Mouse (Mus musculus) heart, postnatal 0 days (tissue): ENCODE results near the gene Kdm5b. TPM values are rescaled to one million over a fixed set of nuclear protein-coding genes. Genes with fewer than 3 reads are reported as not detected.

Source experiments
- ATAC-seq: fragments of 200-750 bp; cut with Nextera tagmentation; 2 replicates; pipeline ENCODE4 v1.8.0; 2017; ENCODE audit warnings: low read depth, moderate number of reproducible peaks, moderate library complexity; ENCODE audit not compliant: insufficient read depth
- DNase-seq: peaks from one replicate; pipeline ENCODE4 v3.0.0-alpha.2; 2016; ENCODE audit warnings: low spot score
- H3K27ac ChIP-seq: fragments of 300-500 bp; sonication (generic); 2 replicates; pipeline ENCODE4 v1.5.1; 2014; ENCODE audit warnings: low read depth, mild to moderate bottlenecking
- H3K27me3 ChIP-seq: fragments of 300-500 bp; sonication (generic); 2 replicates; pipeline ENCODE4 v1.6.1; 2014; ENCODE audit warnings: low read length, mixed read lengths; ENCODE audit not compliant: control insufficient read depth, insufficient read depth
- H3K36me3 ChIP-seq: fragments of 300-500 bp; sonication (generic); replicated peaks from 2 replicates; pipeline ENCODE4 v1.6.1; 2014; ENCODE audit warnings: low read length, mixed read lengths; ENCODE audit not compliant: control insufficient read depth, insufficient read depth
- H3K4me1 ChIP-seq: fragments of 300-500 bp; sonication (generic); 2 replicates; pipeline ENCODE4 v1.6.1; 2014; ENCODE audit warnings: antibody characterized with exemption; ENCODE audit not compliant: control insufficient read depth, insufficient read depth
- H3K4me2 ChIP-seq: fragments of 300-500 bp; sonication (generic); 2 replicates; pipeline ENCODE4 v1.6.1; 2014; ENCODE audit warnings: low read depth, mild to moderate bottlenecking, low read length, moderate library complexity
- H3K4me3 ChIP-seq: fragments of 300-500 bp; sonication (generic); 2 replicates; pipeline ENCODE4 v1.5.1; 2014; ENCODE audit warnings: low read depth, low read length
- H3K9ac ChIP-seq: fragments of 300-500 bp; sonication (generic); replicated peaks from 2 replicates; pipeline ENCODE4 v1.6.1; 2014; ENCODE audit warnings: low read depth, low read length, mixed read lengths
- H3K9me3 ChIP-seq: fragments of 300-500 bp; sonication (generic); replicated peaks from 2 replicates; pipeline ENCODE4 v1.6.1; 2016; ENCODE audit warnings: low read length; ENCODE audit not compliant: control insufficient read depth
- CTCF ChIP-seq: IDR thresholded peaks from 2 replicates; pipeline ENCODE4 v1.5.1; 2016; ENCODE audit warnings: antibody characterized with exemption, control low read depth, low read depth
- EP300 ChIP-seq: IDR thresholded peaks from 2 replicates; pipeline ENCODE4 v1.6.1; 2016; ENCODE audit warnings: antibody characterized with exemption, low read depth
- WGBS: fragments of 180-500 bp; shearing (Covaris S2); extraction: QIAGEN DNeasy Blood & Tissue Kit; methylation state at CpG from one replicate; pipeline ENCODE4 v1.1.7; 2014; 5-methylcytosine and 5-hydroxymethylcytosine counted together
- polyA plus RNA-seq: library from polyadenylated mRNA; unstranded; fragments of >200 nt; fragmentation: Nextera tagmentation; extraction: Ambion mirVana; gene quantifications from 2 replicates; pipeline ENCODE4 v1.2.1, GENCODE M21; 2015
- total RNA-seq: library from RNA; depleted of rRNA; stranded (reverse); fragments of >200 nt; gene quantifications from 2 replicates; pipeline ENCODE4 v1.2.3, GENCODE M21; 2014; ENCODE audit warnings: low replicate concordance

Gene Kdm5b
- total and polyA plus RNA-seq, 2 experiments from 2014 or later: 19.0 to 30.1 TPM

DNA sequence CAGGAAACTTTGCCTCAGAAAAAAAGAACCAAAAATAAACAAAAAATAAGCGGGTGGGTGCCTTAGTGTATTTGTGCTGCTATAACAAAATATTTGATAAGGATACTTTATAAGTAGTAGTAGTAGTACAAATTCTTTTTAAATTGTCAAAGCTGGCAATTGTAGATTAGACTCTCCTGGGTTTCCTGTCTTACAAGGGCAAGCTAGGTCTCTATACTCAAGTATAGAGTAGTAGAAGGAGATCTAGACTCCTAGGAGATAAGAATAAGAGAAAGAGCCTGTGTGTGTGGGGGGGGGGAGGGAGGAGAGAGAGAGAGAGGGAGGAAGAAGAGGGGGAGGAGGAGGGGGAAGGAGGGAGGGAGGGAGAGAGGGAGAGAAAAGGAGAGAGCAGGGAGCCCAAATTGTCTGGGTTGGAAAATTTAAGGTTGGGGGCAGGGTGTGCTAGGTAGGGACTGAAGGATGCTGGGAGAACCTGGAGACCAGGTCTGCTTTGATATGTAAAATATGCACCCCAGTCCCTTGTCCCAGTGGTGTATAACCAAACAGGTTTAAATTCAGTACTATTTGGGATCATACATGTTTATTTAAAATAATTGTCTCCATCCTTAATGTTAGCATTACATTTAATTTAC lies 13.4 kb downstream of the Kdm5b start:
- ATAC-seq: no peak
- DNase-seq: no peak
- WGBS: 66% methylated on average over 1 of the region's 1 CpGs

DNA sequence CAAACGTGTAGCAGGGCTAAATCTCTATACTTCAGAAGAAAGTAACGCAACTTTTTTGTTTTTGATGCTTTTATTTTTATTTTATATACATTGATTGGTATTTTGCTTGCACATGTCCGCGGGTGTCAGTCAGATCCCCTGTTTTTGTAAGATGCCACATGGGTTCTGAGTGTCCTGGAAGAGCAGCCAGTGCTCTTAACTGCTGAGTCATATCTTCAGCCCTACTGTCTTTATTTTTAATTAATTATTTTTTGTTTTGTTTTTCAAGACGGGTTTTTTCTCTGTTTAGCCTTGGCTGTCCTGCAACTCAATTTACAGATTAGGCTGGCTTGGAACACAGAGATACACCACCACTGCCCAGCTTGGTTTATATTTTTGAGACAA lies 14.0 kb downstream of the Kdm5b start:
- no peak overlapping the region for H3K4me3 ChIP-seq
- 74% methylated on average over 5 of the region's 5 CpGs for WGBS
- H3K9ac ChIP-seq: no peak overlapping the region
- H3K36me3 ChIP-seq: no peaks in the 10 kb centered on the region
- TF ChIP-seq EP300 (no peak), CTCF (no peak)
- peaks cover 9% of the 10 kb centered on the region; the same call in 1 of the 2 replicates for H3K4me1 ChIP-seq
- DNase-seq: no peak
- H3K27ac ChIP-seq: no peak overlapping the region
- H3K27me3 ChIP-seq: no peaks in the 10 kb centered on the region
- H3K4me2 ChIP-seq: no peak overlapping the region
- ATAC-seq: no peak
- no peaks in the 10 kb centered on the region for H3K9me3 ChIP-seq

More for the DNA sequence above, 13.4 kb downstream of the Kdm5b start:
- Histone ChIP-seq H3K4me1 (peaks cover 9% of the 10 kb centered on the region; the same call in 1 of the 2 replicates), H3K36me3 (no peaks in the 10 kb centered on the region), H3K27me3 (no peaks in the 10 kb centered on the region), H3K4me2 (no peak overlapping the region), H3K27ac (no peak overlapping the region), H3K9me3 (no peaks in the 10 kb centered on the region), H3K4me3 (no peak overlapping the region), H3K9ac (no peak overlapping the region)
- TF ChIP-seq EP300 (no peak), CTCF (no peak)

DNA sequence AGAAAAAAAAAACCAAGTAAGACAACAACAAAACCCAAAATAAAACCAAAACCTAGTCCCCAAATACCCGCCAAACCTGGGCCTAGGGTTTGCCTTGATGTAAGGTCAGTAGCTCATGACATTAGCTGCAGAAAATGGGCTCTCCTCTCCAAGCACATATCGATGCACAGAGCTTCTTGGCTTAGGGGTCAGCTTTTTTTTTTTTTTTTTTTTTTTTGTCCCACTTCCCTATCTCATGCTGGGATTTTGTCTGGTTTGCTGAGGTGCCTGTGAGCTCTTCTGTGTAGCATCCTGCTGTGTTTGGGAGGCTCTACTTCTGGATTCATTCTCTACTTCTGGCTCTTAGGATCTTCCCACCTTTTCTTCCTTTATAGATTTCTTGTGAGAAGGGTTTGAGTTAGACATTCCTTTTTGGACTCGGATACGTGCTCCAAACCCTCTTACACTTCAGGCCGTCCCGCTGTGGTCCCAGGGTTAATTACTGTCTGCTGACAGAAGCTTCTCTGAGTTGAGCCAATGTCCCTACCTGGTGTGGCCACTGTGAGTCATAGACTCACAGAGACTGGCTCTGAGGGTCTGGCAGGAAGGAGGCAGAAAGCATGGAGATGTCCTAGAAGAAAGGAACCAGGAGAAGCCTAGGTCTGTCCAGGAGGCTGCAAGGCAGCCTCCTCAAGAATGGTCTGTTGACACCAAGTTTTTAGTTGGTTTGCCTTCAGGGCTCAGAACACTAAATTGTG lies 17.6 kb downstream of the Kdm5b start:
- no peak overlapping the region for H3K4me2 ChIP-seq
- H3K27me3 ChIP-seq: no peaks in the 10 kb centered on the region
- H3K4me3 ChIP-seq: no peak overlapping the region
- WGBS: 70% methylated on average over 6 of the region's 6 CpGs
- no peak overlapping the region for H3K27ac ChIP-seq
- no peaks in the 10 kb centered on the region for H3K36me3 ChIP-seq
- no peak for DNase-seq
- TF ChIP-seq EP300: no peak
- no peak for TF ChIP-seq CTCF
- no peak for ATAC-seq
- H3K4me1 ChIP-seq: no peaks in the 10 kb centered on the region
- H3K9me3 ChIP-seq: no peaks in the 10 kb centered on the region
- H3K9ac ChIP-seq: no peak overlapping the region

DNA sequence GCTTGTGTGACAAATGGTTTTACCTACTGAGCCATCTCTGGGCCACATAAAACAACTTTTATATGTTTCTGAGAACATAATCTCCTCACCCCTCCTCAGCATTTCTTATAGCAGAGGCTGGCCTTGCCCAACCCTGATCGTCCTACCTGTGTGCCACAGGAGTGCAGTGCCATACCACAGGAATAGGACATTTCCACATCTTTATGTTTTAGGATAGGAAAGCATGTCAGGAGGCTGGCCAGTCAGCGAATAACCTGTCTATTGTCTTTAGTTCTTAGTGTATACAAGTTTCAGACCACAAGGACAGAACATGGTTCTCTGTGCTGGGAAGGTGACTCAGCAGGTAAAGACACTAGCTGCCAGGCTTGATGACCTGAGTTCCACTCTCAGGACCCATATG lies 20.8 kb downstream of the Kdm5b start:
- TF ChIP-seq EP300 (no peak), CTCF (no peak)
- ATAC-seq: no peak

DNA sequence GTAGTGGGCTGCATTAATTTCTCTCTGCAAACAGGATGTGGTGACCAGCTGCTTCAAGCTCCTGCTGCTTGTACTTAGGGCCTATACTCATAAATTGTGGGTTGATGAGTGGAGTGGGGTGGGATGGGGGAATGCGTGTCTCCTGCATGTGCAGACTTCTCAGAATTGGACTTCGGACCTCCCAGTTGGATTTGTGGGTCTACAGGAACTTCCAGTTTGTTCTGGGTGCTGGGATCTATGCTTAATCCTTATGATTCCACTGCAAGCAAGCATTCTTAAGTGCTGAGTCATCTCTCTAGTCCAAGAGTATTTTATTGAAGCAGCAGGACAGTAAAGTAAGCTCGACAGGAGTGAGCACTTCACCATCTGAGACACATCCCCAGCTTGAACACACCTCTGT lies 23.6 kb downstream of the Kdm5b start:
- no peak overlapping the region for H3K27ac ChIP-seq
- peaks cover 9% of the 10 kb centered on the region; the same call in 1 of the 2 replicates for H3K36me3 ChIP-seq
- no peak for ATAC-seq
- 57% methylated on average over 3 of the region's 3 CpGs for WGBS
- H3K4me3 ChIP-seq: no peak overlapping the region
- H3K4me1 ChIP-seq: no peaks in the 10 kb centered on the region
- DNase-seq: no peak
- H3K27me3 ChIP-seq: no peaks in the 10 kb centered on the region
- H3K9me3 ChIP-seq: no peaks in the 10 kb centered on the region
- H3K9ac ChIP-seq: no peak overlapping the region
- TF ChIP-seq CTCF (no peak), EP300 (no peak)
- H3K4me2 ChIP-seq: no peak overlapping the region

More for the DNA sequence above, 20.8 kb downstream of the Kdm5b start:
- no peak overlapping the region for H3K4me3 ChIP-seq
- H3K4me1 ChIP-seq: no peaks in the 10 kb centered on the region
- no peak overlapping the region for H3K9ac ChIP-seq
- H3K27me3 ChIP-seq: no peaks in the 10 kb centered on the region
- H3K36me3 ChIP-seq: 0 out of 2 replicates have a peak, but pooled peaks cover 4% of the 10 kb centered on the region
- no peak overlapping the region for H3K4me2 ChIP-seq
- H3K9me3 ChIP-seq: no peaks in the 10 kb centered on the region
- no peak overlapping the region for H3K27ac ChIP-seq
- WGBS: 87% methylated on average over 2 of the region's 2 CpGs
- no peak for DNase-seq
